Mouse (Mus musculus) intestine, embryonic 16.5 days (tissue): Measurements from ENCODE around the gene Ndufb7. TPM values are rescaled to one million over a fixed set of nuclear protein-coding genes. Genes with fewer than 3 reads are reported as not detected.
A peak's percentile ranks its signal among the peaks of the same experiment; 100 is the strongest.

Experiments
- ATAC-seq: fragments of 200-750 bp; cut with Nextera tagmentation; 2 replicates; pipeline ENCODE4 v1.8.0; 2017; ENCODE audit warnings: moderate TSS enrichment, moderate library complexity
- H3K27ac ChIP-seq: fragments of 300-500 bp; sonication (generic); 2 replicates; pipeline ENCODE4 v1.5.1; 2014; ENCODE audit warnings: mild to moderate bottlenecking, low read length
- H3K27me3 ChIP-seq: fragments of 300-500 bp; sonication (generic); replicated peaks from 2 replicates; pipeline ENCODE4 v1.6.1; 2014; ENCODE audit warnings: low read length, control low read depth, mixed read lengths; ENCODE audit not compliant: control insufficient read depth, insufficient read depth
- H3K36me3 ChIP-seq: fragments of 300-500 bp; sonication (generic); 2 replicates; pipeline ENCODE4 v1.6.1; 2014; ENCODE audit warnings: low read length, control low read depth; ENCODE audit not compliant: control insufficient read depth, insufficient read depth
- H3K4me1 ChIP-seq: fragments of 300-500 bp; sonication (generic); 2 replicates; pipeline ENCODE4 v1.6.1; 2014; ENCODE audit warnings: low read length, control low read depth, mixed read lengths; ENCODE audit not compliant: control insufficient read depth, insufficient read depth
- H3K4me2 ChIP-seq: fragments of 300-500 bp; sonication (generic); 2 replicates; pipeline ENCODE4 v1.6.1; 2014; ENCODE audit warnings: low read depth, low read length, control low read depth
- H3K4me3 ChIP-seq: fragments of 300-500 bp; sonication (generic); 2 replicates; pipeline ENCODE4 v1.5.1; 2014; ENCODE audit warnings: mild to moderate bottlenecking, low read length
- H3K9ac ChIP-seq: fragments of 300-500 bp; sonication (generic); 2 replicates; pipeline ENCODE4 v1.6.1; 2014; ENCODE audit warnings: low read depth, low read length
- H3K9me3 ChIP-seq: fragments of 300-500 bp; sonication (generic); 2 replicates; pipeline ENCODE4 v1.6.1; 2016; ENCODE audit warnings: low read length, control low read depth; ENCODE audit not compliant: control insufficient read depth
- WGBS: fragments of 180-500 bp; shearing (Covaris S2); extraction: QIAGEN DNeasy Blood & Tissue Kit; methylation state at CpG from one replicate; pipeline ENCODE4 v1.1.7; 2014; 5-methylcytosine and 5-hydroxymethylcytosine counted together
- polyA plus RNA-seq: library from polyadenylated mRNA; unstranded; fragments of >200 nt; fragmentation: Nextera tagmentation; extraction: Ambion mirVana; gene quantifications from 2 replicates; pipeline ENCODE4 v1.2.1, GENCODE M21; 2015

Gene Ndufb7
- polyA plus RNA-seq, 1 experiment from 2014 or later = 429 TPM

DNA sequence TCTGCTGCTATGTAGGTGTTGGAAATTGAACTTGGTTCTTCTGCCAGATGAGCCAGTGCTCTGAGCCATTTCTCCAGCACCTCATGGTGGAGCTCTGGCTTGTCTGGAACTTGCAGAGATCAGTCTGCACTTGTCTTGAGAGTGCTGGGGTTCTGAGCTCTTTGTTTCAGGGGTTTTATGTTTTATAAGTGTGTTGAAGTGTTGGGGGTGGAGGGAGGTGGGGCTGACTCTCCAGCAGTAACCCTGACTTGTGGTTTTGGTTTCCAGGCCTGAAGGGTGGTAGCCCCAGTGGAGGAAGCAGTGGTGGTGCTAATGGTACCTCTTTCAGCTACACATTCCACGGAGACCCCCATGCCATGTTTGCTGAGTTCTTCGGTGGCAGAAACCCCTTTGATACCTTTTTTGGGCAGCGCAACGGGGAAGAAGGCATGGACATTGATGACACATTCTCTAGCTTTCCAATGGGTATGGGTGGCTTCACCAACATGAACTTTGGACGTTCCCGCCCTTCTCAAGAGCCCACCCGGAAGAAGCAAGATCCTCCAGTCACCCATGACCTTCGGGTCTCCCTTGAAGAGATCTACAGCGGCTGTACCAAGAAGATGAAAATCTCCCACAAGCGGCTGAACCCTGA is 43.2 kb downstream of the Ndufb7 start:
- H3K27me3 ChIP-seq = no peaks in the 10 kb centered on the region
- H3K27ac ChIP-seq = no peak overlapping the region
- H3K9ac ChIP-seq = peak overlapping the region; percentile 93
- H3K36me3 ChIP-seq = peaks cover 15% of the 10 kb centered on the region
- ATAC-seq = no peak
- H3K4me1 ChIP-seq = peaks cover 20% of the 10 kb centered on the region
- H3K9me3 ChIP-seq = no peaks in the 10 kb centered on the region
- H3K4me2 ChIP-seq = peak overlapping the region; percentile 85
- WGBS = 93% methylated on average over 10 of the region's 10 CpGs
- H3K4me3 ChIP-seq = peak overlapping the region; percentile 79

DNA sequence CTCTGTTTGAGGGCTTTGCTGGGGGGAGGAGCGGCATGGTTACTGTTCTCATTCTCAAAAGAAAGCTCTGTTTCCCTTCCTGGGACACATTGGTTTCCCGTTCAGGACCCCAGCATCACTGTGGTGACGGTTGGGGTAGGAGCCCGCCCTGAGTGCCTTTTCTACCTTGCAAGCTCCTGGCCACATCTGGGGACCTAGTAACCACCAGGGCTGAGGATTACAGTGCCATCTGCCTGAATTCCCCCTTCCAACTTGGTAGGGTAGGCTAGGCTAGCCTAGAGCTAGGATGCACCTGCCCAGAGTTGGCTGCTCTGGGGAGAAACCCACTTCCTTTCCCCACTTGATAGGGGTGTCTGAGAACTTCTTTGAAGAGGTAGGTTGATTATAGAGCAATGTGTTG is 45.5 kb downstream of the Ndufb7 start:
- no peak overlapping the region for H3K4me2 ChIP-seq
- WGBS = 93% methylated on average over 4 of the region's 4 CpGs
- no peak overlapping the region for H3K27ac ChIP-seq
- peaks cover 15% of the 10 kb centered on the region for H3K36me3 ChIP-seq
- H3K4me1 ChIP-seq = peaks cover 18% of the 10 kb centered on the region
- no peak for ATAC-seq
- no peak overlapping the region for H3K9ac ChIP-seq
- H3K9me3 ChIP-seq = no peaks in the 10 kb centered on the region
- no peak overlapping the region for H3K4me3 ChIP-seq
- no peaks in the 10 kb centered on the region for H3K27me3 ChIP-seq

DNA sequence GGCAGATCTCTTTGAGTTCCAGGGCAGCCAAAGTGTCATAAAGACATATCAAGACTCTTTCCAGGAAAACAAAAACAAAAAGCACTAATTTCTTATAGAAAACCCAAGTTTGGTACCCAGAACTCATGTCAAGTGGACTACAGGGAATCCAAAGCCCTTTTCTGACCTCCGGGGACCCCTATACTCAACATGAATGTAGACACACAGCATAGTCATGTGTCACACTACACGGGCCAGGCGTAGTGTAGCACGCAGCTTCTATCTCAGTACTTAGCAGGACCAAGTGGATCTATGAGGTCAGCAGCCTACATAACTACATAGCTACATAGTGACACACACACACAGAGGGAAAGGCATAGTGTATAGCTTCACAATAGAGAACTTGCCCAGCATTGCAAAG is 47.2 kb downstream of the Ndufb7 start:
- 93% methylated on average over 4 of the region's 4 CpGs for WGBS
- Histone ChIP-seq H3K4me3 (no peak overlapping the region), H3K9ac (no peak overlapping the region), H3K4me1 (peaks cover 16% of the 10 kb centered on the region), H3K4me2 (no peak overlapping the region), H3K27ac (no peak overlapping the region), H3K9me3 (no peaks in the 10 kb centered on the region), H3K27me3 (no peaks in the 10 kb centered on the region), H3K36me3 (peaks cover 15% of the 10 kb centered on the region)
- no peak for ATAC-seq

DNA sequence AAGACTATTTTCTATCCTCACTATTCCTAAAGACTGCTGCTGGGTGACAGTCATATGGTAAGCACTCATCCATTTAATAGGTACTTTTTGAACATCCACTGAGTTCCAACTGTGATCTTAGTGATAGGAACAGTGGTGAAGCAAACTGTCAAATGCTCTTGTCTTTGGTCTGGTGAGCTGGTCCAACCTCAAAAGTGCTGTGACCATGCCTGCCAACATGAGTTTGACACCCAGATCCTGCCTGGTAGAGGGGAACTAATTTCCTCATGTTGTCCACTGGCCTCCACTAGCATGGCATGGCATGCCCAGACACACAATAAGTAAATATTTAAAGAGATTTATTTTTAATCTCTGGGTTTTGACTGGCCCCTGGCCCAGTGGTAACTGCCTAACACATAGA is 50.2 kb downstream of the Ndufb7 start:
- Histone ChIP-seq H3K9ac (no peak overlapping the region), H3K4me2 (no peak overlapping the region), H3K4me3 (no peak overlapping the region), H3K27me3 (no peaks in the 10 kb centered on the region), H3K27ac (no peak overlapping the region), H3K4me1 (no peaks in the 10 kb centered on the region), H3K9me3 (no peaks in the 10 kb centered on the region), H3K36me3 (peaks cover 5% of the 10 kb centered on the region; the same call in 1 of the 2 replicates)
- ATAC-seq = no peak

DNA sequence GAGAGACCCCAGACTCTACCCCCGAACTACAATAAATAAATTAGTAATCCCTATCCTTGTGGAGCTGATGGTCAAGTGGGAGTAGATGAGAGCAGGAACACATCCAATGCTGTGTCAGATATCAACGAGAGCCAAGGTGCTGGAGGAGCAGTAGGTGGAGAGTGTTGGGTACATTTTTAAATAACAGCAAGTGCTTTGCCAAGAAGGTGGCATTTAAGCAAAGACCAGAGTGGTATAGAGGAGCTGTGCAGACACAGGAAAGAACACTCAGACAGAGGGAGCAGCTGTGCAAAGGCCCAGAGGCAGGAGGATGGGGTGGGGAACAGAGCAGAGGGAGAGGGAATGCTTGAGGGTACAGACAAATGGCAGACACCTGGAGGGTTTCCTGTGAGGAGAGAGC is 50.6 kb downstream of the Ndufb7 start:
- no peak overlapping the region for H3K4me3 ChIP-seq
- WGBS = 84% methylated on average over 2 of the region's 2 CpGs
- H3K9ac ChIP-seq = no peak overlapping the region
- peaks cover under 1% of the 10 kb centered on the region; the same call in 1 of the 2 replicates for H3K36me3 ChIP-seq
- no peak overlapping the region for H3K4me2 ChIP-seq
- H3K27ac ChIP-seq = no peak overlapping the region
- ATAC-seq = no peak
- H3K9me3 ChIP-seq = no peaks in the 10 kb centered on the region
- no peaks in the 10 kb centered on the region for H3K27me3 ChIP-seq
- peaks cover 1% of the 10 kb centered on the region; the same call in 1 of the 2 replicates for H3K4me1 ChIP-seq

DNA sequence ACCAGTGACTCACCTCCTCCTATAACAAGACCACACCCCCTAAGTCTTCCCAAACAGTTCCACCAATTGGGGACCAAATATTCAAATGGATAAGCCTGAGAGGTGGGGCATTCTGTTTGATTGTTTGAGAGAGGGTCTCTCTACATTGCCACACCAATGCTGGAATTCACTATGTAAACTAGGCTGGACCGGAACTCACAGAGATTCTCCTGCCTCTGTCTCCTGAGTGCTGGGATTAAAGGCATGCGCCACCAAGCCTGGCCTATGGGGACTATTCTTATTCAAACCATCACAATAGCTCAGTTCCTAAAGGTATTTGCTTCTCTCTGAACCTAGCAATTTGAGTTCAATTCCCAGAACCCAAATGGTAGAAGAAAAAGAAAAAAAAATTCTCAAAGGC is 52.1 kb downstream of the Ndufb7 start:
- ATAC-seq = no peak
- 92% methylated on average over 2 of the region's 2 CpGs for WGBS
- H3K4me3 ChIP-seq = no peak overlapping the region

DNA sequence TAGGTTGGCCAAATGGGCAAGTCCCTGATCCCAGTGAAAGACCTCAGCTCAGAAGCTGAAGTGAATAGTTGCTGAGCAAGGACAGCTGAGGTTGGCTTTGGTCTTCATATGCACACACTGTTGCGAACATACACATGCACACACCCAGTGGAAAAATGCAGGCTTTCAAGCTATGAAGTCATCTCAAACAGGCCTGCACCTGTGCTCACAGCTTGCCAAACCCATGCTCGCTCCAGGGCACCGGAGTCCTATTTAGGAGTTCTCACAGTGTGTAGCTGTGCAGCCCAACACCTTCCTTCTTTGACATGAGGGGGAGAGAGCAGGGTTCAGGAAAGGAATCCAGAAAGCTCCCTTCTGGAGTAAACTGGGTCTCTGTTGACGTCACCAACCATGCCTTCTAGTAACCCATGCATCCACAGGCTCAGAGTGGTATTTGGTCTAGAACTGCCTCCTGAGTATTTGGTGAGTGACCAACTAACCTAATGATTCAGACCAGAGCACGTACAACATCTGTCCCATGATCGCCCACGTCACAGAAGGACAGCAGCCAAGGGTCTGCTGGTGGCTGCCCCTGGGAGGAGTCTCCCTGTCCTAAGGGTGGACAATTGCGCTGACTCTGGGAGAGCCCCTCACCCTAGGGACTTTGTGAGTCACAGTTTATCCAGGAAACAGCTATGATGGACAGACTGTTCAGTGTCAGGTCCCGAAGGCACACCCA is 53.3 kb downstream of the Ndufb7 start:
- WGBS = 85% methylated on average over 9 of the region's 9 CpGs
- no peaks in the 10 kb centered on the region for H3K27me3 ChIP-seq
- no peaks in the 10 kb centered on the region for H3K36me3 ChIP-seq
- H3K4me3 ChIP-seq = no peak overlapping the region
- no peak overlapping the region for H3K4me2 ChIP-seq
- H3K27ac ChIP-seq = no peak overlapping the region
- H3K4me1 ChIP-seq = peaks cover 2% of the 10 kb centered on the region; the same call in 1 of the 2 replicates
- H3K9ac ChIP-seq = no peak overlapping the region
- H3K9me3 ChIP-seq = no peaks in the 10 kb centered on the region
- ATAC-seq = no peak

More for the DNA sequence above, 52.1 kb downstream of the Ndufb7 start:
- Histone ChIP-seq H3K36me3 (no peaks in the 10 kb centered on the region), H3K4me1 (peaks cover 2% of the 10 kb centered on the region; the same call in 1 of the 2 replicates), H3K9me3 (no peaks in the 10 kb centered on the region), H3K27me3 (no peaks in the 10 kb centered on the region), H3K27ac (no peak overlapping the region), H3K4me2 (no peak overlapping the region), H3K9ac (no peak overlapping the region)

Other genes starting within 250 kb of the Ndufb7 start
- 10.0 and 11.6 TPM in 2 replicates for gene Elmod2, start 234.2 kb upstream of the Ndufb7 start, polyA plus RNA-seq
- gene Mgat4d, start 218.2 kb upstream of the Ndufb7 start, polyA plus RNA-seq = not detected in 2 replicates
- 0.23 and 0.33 TPM in 2 replicates for gene Clgn, start 176.8 kb upstream of the Ndufb7 start, polyA plus RNA-seq
- gene Scoc, start 108.3 kb upstream of the Ndufb7 start, polyA plus RNA-seq = 99.2 and 106 TPM in 2 replicates
- gene Olfr370, start 30.9 kb upstream of the Ndufb7 start, polyA plus RNA-seq = not detected in 2 replicates
- gene Tecr, start 41.3 kb downstream of the Ndufb7 start, polyA plus RNA-seq = 660 and 691 TPM in 2 replicates
- 46.7 and 52.0 TPM in 2 replicates for gene Dnajb1, start 41.5 kb downstream of the Ndufb7 start, polyA plus RNA-seq
- gene Gipc1, start 86.0 kb downstream of the Ndufb7 start, polyA plus RNA-seq = 153 and 171 TPM in 2 replicates
- 1.2 and 1.5 TPM in 2 replicates for gene Ptger1, start 100.0 kb downstream of the Ndufb7 start, polyA plus RNA-seq
- 19.9 and 29.6 TPM in 2 replicates for gene Pkn1, start 132.5 kb downstream of the Ndufb7 start, polyA plus RNA-seq
- gene Ddx39, start 148.5 kb downstream of the Ndufb7 start, polyA plus RNA-seq = 204 and 224 TPM in 2 replicates
- gene Adgre5, start 174.7 kb downstream of the Ndufb7 start, polyA plus RNA-seq = 39.5 TPM in 2 replicates